Mouse (Mus musculus) thymus, adult 2 months (tissue): ENCODE results near the gene Hoxc10. TPM values are rescaled to one million over a fixed set of nuclear protein-coding genes. Genes with fewer than 3 reads are reported as not detected.

Experiments used
- DNase-seq: peaks from one replicate; pipeline ENCODE4 v3.0.0; 2021
- H3K27ac ChIP-seq: fragments of 200-500 bp; 2 replicates; pipeline ENCODE4 v1.5.1; 2012; ENCODE audit warnings: low read length, control low read depth; ENCODE audit not compliant: control insufficient read depth, insufficient read depth
- H3K27me3 ChIP-seq: fragments of 200-500 bp; 2 replicates; pipeline ENCODE4 v1.6.1; 2012; ENCODE audit warnings: mild to moderate bottlenecking, low read length, moderate library complexity, mixed read lengths; ENCODE audit not compliant: control insufficient read depth, insufficient read depth
- H3K36me3 ChIP-seq: fragments of 200-500 bp; 2 replicates; pipeline ENCODE4 v1.6.1; 2012; ENCODE audit warnings: mild to moderate bottlenecking, low read length, moderate library complexity; ENCODE audit not compliant: control insufficient read depth, insufficient read depth
- H3K4me1 ChIP-seq: fragments of 200-500 bp; replicated peaks from 2 replicates; pipeline ENCODE4 v1.6.1; 2012; ENCODE audit warnings: low read length; ENCODE audit not compliant: control insufficient read depth, insufficient read depth
- H3K4me3 ChIP-seq: fragments of 200-500 bp; 2 replicates; pipeline ENCODE4 v1.5.1; 2012; ENCODE audit warnings: mild to moderate bottlenecking, low read length, control low read depth, moderate library complexity; ENCODE audit not compliant: control insufficient read depth, insufficient read depth
- CTCF ChIP-seq: fragments of 200-500 bp; IDR thresholded peaks from 2 replicates; pipeline ENCODE4 v1.5.1; 2012; ENCODE audit warnings: mild to moderate bottlenecking, control low read depth, low read length, moderate library complexity, borderline replicate concordance; ENCODE audit not compliant: control insufficient read depth, poor library complexity, insufficient read depth; ENCODE audit errors: extremely low read depth
- POLR2A ChIP-seq: fragments of 200-500 bp; IDR thresholded peaks from 2 replicates; pipeline ENCODE4 v1.6.1; 2012; ENCODE audit warnings: mild to moderate bottlenecking, low read length, control low read depth, moderate library complexity; ENCODE audit not compliant: control insufficient read depth, poor library complexity, insufficient read depth; ENCODE audit errors: extremely low read depth
- WGBS: fragments of 180-500 bp; shearing (Covaris S2); methylation state at CpG from one replicate; pipeline ENCODE4 v1.1.7; 2018; 5-methylcytosine and 5-hydroxymethylcytosine counted together
- polyA plus RNA-seq: library from polyadenylated mRNA; depleted of rRNA; stranded (reverse); fragments of >200 nt; gene quantifications from 2 replicates; pipeline ENCODE4 v1.2.3, GENCODE M21; 2012

Gene Hoxc10
- polyA plus RNA-seq, 1 experiment, result 0.15 TPM

GRCm38 (mm10) chr15:102934438-102934837 lies 32.2 kb upstream of the Hoxc10 start:
- Histone ChIP-seq H3K27ac (no peak overlapping the region), H3K4me3 (no peak overlapping the region), H3K36me3 (no peaks in the 10 kb centered on the region), H3K27me3 (peaks cover 32% of the 10 kb centered on the region), H3K4me1 (no peaks in the 10 kb centered on the region)
- 11% methylated on average over 12 of the region's 12 CpGs for WGBS
- TF ChIP-seq CTCF, result no peak
- TF ChIP-seq POLR2A, result no peak
- DNase-seq, result no peak

DNA sequence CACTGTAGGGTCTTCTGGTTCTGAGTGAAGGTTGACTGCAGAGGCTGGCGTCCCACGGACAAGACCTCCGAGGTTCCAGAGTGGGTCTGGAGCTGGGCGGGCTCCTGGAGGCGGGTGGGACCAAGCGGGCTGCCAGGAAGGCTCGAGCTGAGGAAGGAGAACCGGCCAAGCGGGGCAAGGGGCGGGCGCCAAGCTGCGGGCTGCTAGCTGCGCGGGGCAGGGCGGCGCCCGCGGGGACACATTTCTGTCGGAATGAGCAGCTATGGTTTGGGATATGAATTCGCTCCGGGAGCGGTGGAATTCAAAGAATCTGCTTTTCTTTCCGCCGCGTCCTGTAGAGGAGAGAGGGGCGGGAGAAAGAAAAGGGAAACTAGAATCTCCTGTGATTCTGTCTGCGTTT lies 31.7 kb upstream of the Hoxc10 start:
- 6% methylated on average over 27 of the region's 27 CpGs for WGBS
- no peaks in the 10 kb centered on the region for H3K4me1 ChIP-seq
- H3K4me3 ChIP-seq, result no peak overlapping the region
- no peak for TF ChIP-seq POLR2A
- no peak for DNase-seq
- no peak overlapping the region for H3K27ac ChIP-seq
- H3K36me3 ChIP-seq, result no peaks in the 10 kb centered on the region
- peaks cover 33% of the 10 kb centered on the region for H3K27me3 ChIP-seq

- TF ChIP-seq CTCF, result no peak
- TF ChIP-seq POLR2A, result no peak
- no peak for DNase-seq
- no peaks in the 10 kb centered on the region for H3K36me3 ChIP-seq
- H3K4me1 ChIP-seq, result no peaks in the 10 kb centered on the region
- H3K27ac ChIP-seq, result no peak within 1 kb of the TSS
- no peak within 1 kb of the TSS for H3K4me3 ChIP-seq
- peaks cover 39% of the 10 kb centered on the region for H3K27me3 ChIP-seq
- 9% methylated on average over 31 of the region's 31 CpGs for WGBS
Observed at GRCm38 (mm10) chr15:102936279-102936972, 30.2 kb upstream of the Hoxc10 start, which contains the start of gene Hoxc12. TSS of gene Hoxc12 (plus strand) at chr15:102936757.

- TF ChIP-seq POLR2A, result no peak
- TF ChIP-seq CTCF, result no peak
- H3K4me3 ChIP-seq, result no peak overlapping the region
- H3K27ac ChIP-seq, result no peak overlapping the region
- H3K36me3 ChIP-seq, result no peaks in the 10 kb centered on the region
- no peaks in the 10 kb centered on the region for H3K4me1 ChIP-seq
- peaks cover 39% of the 10 kb centered on the region for H3K27me3 ChIP-seq
- DNase-seq, result no peak
- 11% methylated on average over 50 of the region's 50 CpGs for WGBS
Observed at GRCm38 (mm10) chr15:102937036-102937666, 29.4 kb upstream of the Hoxc10 start.

- H3K27ac ChIP-seq, result no peak overlapping the region
- H3K4me1 ChIP-seq, result no peaks in the 10 kb centered on the region
- H3K27me3 ChIP-seq, result peaks cover 52% of the 10 kb centered on the region
- no peak for DNase-seq
- no peaks in the 10 kb centered on the region for H3K36me3 ChIP-seq
- TF ChIP-seq POLR2A (no peak), CTCF (no peak)
- no peak overlapping the region for H3K4me3 ChIP-seq
- 13% methylated on average over 34 of the region's 34 CpGs for WGBS
Observed at GRCm38 (mm10) chr15:102939256-102940155, 27.1 kb upstream of the Hoxc10 start.

DNA sequence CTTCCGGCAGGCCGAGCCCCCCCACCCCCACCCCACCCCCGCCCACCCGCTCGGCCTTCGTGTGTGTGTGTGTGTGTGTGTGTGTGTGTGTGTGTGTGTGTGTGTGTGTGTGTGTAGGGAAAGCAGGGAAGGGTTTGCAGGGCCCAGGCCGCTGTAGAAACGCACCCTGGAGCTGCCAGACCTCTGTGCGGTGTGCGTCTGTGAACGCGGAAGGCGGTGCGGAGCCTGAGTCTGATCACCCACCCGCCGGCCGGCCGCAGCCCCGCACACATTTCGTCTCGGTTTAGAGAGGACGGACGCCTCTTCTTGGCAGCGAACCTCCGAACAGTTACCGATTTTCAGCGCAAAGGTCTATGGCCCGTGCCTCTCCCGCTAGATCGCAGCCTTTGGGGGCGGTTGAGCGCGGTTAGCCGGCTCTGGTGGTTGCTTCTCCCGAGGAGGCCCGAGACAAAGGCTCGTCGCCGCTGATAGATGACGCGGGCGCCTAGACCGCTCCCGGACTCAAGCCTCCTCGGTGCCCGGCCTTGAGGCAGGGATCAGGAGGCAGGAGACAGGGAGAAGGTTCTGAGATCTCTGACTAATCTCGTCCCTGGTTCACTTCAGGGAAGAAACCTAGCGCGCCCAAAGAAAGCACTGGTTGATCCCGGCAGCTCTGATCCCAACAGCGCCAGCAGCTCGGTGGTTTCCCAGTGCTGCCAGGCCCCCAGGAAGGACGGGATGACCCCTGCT lies 23.7 kb upstream of the Hoxc10 start:
- WGBS, result 4% methylated on average over 51 of the region's 53 CpGs
- H3K36me3 ChIP-seq, result no peaks in the 10 kb centered on the region
- no peak overlapping the region for H3K27ac ChIP-seq
- peaks cover 43% of the 10 kb centered on the region for H3K27me3 ChIP-seq
- H3K4me3 ChIP-seq, result no peak overlapping the region
- no peak for DNase-seq
- H3K4me1 ChIP-seq, result no peaks in the 10 kb centered on the region
- no peak for TF ChIP-seq POLR2A
- no peak for TF ChIP-seq CTCF
